Comparison of ENCODE assay signal across 10 mouse cellular contexts in genomic region chr6:114283927-114284703, GRCm38 (mm10). TPM values are rescaled to one million over a fixed set of nuclear protein-coding genes. Genes with fewer than 3 reads are reported as not detected.
DNase-seq lines count a peak whose midpoint lies in the region; ATAC-seq and TF ChIP-seq lines count a peak whose summit lies in the region.
"Had no signal": no experiment of that assay in that cellular context is flagged by ENCODE, and none has a peak within 500 bp of the region (broad histone marks: within the 10 kb centered on the region; RNA-seq: fewer than 3 reads in every experiment).

No protein-coding gene starts in this region.

- H3K4me3 ChIP-seq in cortical plate, adult 2 months (ENCODE audit: insufficient read depth, low read length) = peak overlapping the region; percentile 73
- peak overlapping the region; percentile 80 for H3K4me3 ChIP-seq in hindbrain, embryonic 15.5 days
- peak overlapping the region; percentile 69 for H3K4me3 ChIP-seq in midbrain, embryonic 13.5 days (replicated peaks)
- H3K4me3 ChIP-seq: liver, embryonic 12.5 days; stomach, embryonic 15.5 days had no signal

- no peak for TF ChIP-seq CTCF in cortical plate, adult 2 months (IDR thresholded peaks at IDR 0.05; ENCODE audit: extremely low read depth, insufficient read depth, low read length)

- no peaks in the 10 kb centered on the region for H3K27me3 ChIP-seq in hindbrain, embryonic 15.5 days
- peaks cover 28% of the 10 kb centered on the region for H3K27me3 ChIP-seq in midbrain, embryonic 13.5 days

- H3K9ac ChIP-seq in hindbrain, embryonic 15.5 days = peak overlapping the region; percentile 88
- peak overlapping the region; percentile 83 for H3K9ac ChIP-seq in midbrain, embryonic 13.5 days (replicated peaks)
- H3K9ac ChIP-seq: liver, embryonic 12.5 days; stomach, embryonic 15.5 days had no signal

- peak; percentile 76 for TF ChIP-seq POLR2A in cortical plate, adult 2 months (IDR thresholded peaks at IDR 0.05; ENCODE audit: extremely low read depth, insufficient read depth, low read length)

- no peaks in the 10 kb centered on the region for H3K9me3 ChIP-seq in hindbrain, embryonic 15.5 days
- no peaks in the 10 kb centered on the region for H3K9me3 ChIP-seq in midbrain, embryonic 13.5 days
- H3K9me3 ChIP-seq: liver, embryonic 12.5 days; stomach, embryonic 15.5 days had no signal

- no peak for ATAC-seq in hindbrain, embryonic 15.5 days (ENCODE audit: low FRiP score, low read depth)
- no peak for ATAC-seq in midbrain, embryonic 13.5 days
- ATAC-seq: intestine, embryonic 16.5 days; liver, embryonic 12.5 days had no signal

- peaks cover 5% of the 10 kb centered on the region for H3K4me1 ChIP-seq in cortical plate, adult 2 months (ENCODE audit: control insufficient read depth, insufficient read depth, low read length)
- peaks cover 59% of the 10 kb centered on the region for H3K4me1 ChIP-seq in hindbrain, embryonic 15.5 days (replicated peaks)
- peaks cover 63% of the 10 kb centered on the region for H3K4me1 ChIP-seq in midbrain, embryonic 13.5 days (replicated peaks)

- peak; percentile 83 for DNase-seq in ES-CJ7 (ENCODE audit: low read depth, low spot score)
- no peak for DNase-seq in thymus, postnatal 4 days
- no peak for DNase-seq in thymus, postnatal 25 days
- DNase-seq in natural killer cell, adult 2 months (ENCODE audit: low spot score in 2 of 2) = no peak

- H3K27ac ChIP-seq in cortical plate, adult 2 months (ENCODE audit: insufficient read depth, low read length) = peak overlapping the region; percentile 94
- peak overlapping the region; percentile 87 for H3K27ac ChIP-seq in hindbrain, embryonic 15.5 days (replicated peaks)
- H3K27ac ChIP-seq in midbrain, embryonic 13.5 days = peak overlapping the region; percentile 85
- H3K27ac ChIP-seq: liver, embryonic 12.5 days; stomach, embryonic 15.5 days had no signal

- peak overlapping the region; percentile 63 for H3K4me2 ChIP-seq in hindbrain, embryonic 15.5 days
- H3K4me2 ChIP-seq in midbrain, embryonic 13.5 days (replicated peaks) = peak overlapping the region; percentile 65
- H3K4me2 ChIP-seq: liver, embryonic 12.5 days; stomach, embryonic 15.5 days had no signal

- WGBS in hindbrain, embryonic 15.5 days = 36% methylated on average over 10 of the region's 10 CpGs
- WGBS in midbrain, embryonic 13.5 days = 41% methylated on average over 10 of the region's 10 CpGs

- H3K36me3 ChIP-seq in hindbrain, embryonic 15.5 days = no peaks in the 10 kb centered on the region
- 0 out of 2 replicates have a peak, but pooled peaks cover 3% of the 10 kb centered on the region for H3K36me3 ChIP-seq in midbrain, embryonic 13.5 days
- H3K36me3 ChIP-seq: liver, embryonic 12.5 days; stomach, embryonic 15.5 days had no signal

RNA-seq across cellular contexts. Expression of gene Slc6a1, which starts 1.7 kb away (rescaled TPM):
- 363 and 392 TPM in 2 replicates for polyA plus RNA-seq in cortical plate, adult 2 months (2012; rRNA removed)
- 130 and 150 TPM in 2 replicates for polyA plus RNA-seq in hindbrain, embryonic 15.5 days (2015; fragmentation: Nextera tagmentation; extraction: Ambion mirVana)
- 85.6 and 88.9 TPM in 2 replicates for polyA plus RNA-seq in midbrain, embryonic 13.5 days (2015; fragmentation: Nextera tagmentation; extraction: Ambion mirVana)
- polyA plus RNA-seq: intestine, embryonic 16.5 days; liver, embryonic 12.5 days had no signal
